Mouse (Mus musculus) limb, embryonic 14.5 days (tissue): ENCODE measurements around the gene Dapp1. TPM values are rescaled to one million over a fixed set of nuclear protein-coding genes. Genes with fewer than 3 reads are reported as not detected.

ENCODE experiments used
- ATAC-seq: fragments of 200-750 bp; cut with Nextera tagmentation; 2 replicates; pipeline ENCODE4 v1.8.0; 2017; ENCODE audit warnings: low read depth, moderate number of reproducible peaks, moderate TSS enrichment; ENCODE audit not compliant: low FRiP score
- DNase-seq: peaks from one replicate; pipeline ENCODE4 v3.0.0-alpha.2; 2015; ENCODE audit warnings: low spot score
- H3K27ac ChIP-seq: fragments of 300-500 bp; sonication (generic); replicated peaks from 2 replicates; pipeline ENCODE4 v1.5.1; 2014; ENCODE audit warnings: low read depth, mild to moderate bottlenecking, low read length, moderate library complexity, mixed read lengths
- H3K27me3 ChIP-seq: fragments of 300-500 bp; sonication (generic); 2 replicates; pipeline ENCODE4 v1.6.1; 2014; ENCODE audit warnings: low read length, mixed read lengths; ENCODE audit not compliant: control insufficient read depth, insufficient read depth
- H3K36me3 ChIP-seq: fragments of 300-500 bp; sonication (generic); 2 replicates; pipeline ENCODE4 v1.6.1; 2014; ENCODE audit warnings: mild to moderate bottlenecking, low read length, moderate library complexity, mixed read lengths; ENCODE audit not compliant: control insufficient read depth, insufficient read depth
- H3K4me1 ChIP-seq: fragments of 300-500 bp; sonication (generic); 2 replicates; pipeline ENCODE4 v1.6.1; 2014; ENCODE audit warnings: antibody characterized with exemption, low read length, mixed read lengths; ENCODE audit not compliant: control insufficient read depth, insufficient read depth
- H3K4me2 ChIP-seq: fragments of 300-500 bp; sonication (generic); replicated peaks from 2 replicates; pipeline ENCODE4 v1.6.1; 2014; ENCODE audit warnings: low read depth, mild to moderate bottlenecking, low read length, moderate library complexity; ENCODE audit not compliant: severe bottlenecking
- H3K4me3 ChIP-seq: fragments of 300-500 bp; sonication (generic); replicated peaks from 2 replicates; pipeline ENCODE4 v1.5.1; 2014; ENCODE audit warnings: low read length
- H3K9ac ChIP-seq: fragments of 300-500 bp; sonication (generic); 2 replicates; pipeline ENCODE4 v1.6.1; 2014; ENCODE audit warnings: mild to moderate bottlenecking, low read depth, low read length, moderate library complexity; ENCODE audit not compliant: severe bottlenecking
- H3K9me3 ChIP-seq: fragments of 300-500 bp; sonication (generic); 2 replicates; pipeline ENCODE4 v1.6.1; 2016; ENCODE audit warnings: low read length; ENCODE audit not compliant: control insufficient read depth
- POLR2A ChIP-seq: fragments of 200-500 bp; IDR thresholded peaks from 2 replicates; pipeline ENCODE4 v1.8.0; 2012; ENCODE audit warnings: inconsistent platforms, mild to moderate bottlenecking, moderate library complexity, borderline replicate concordance; ENCODE audit not compliant: insufficient read depth, insufficient read length; ENCODE audit errors: extremely low read depth
- WGBS: fragments of 180-500 bp; shearing (Covaris S2); extraction: QIAGEN DNeasy Blood & Tissue Kit; methylation state at CpG from one replicate; pipeline ENCODE4 v1.1.7; 2014; 5-methylcytosine and 5-hydroxymethylcytosine counted together
- polyA plus RNA-seq, 2 experiments: library from polyadenylated mRNA; depleted of rRNA in 1 of 2; stranded (reverse) in 1 of 2; unstranded in 1 of 2; fragments of >200 nt; fragmentation: Nextera tagmentation in 1 of 2; extraction: Ambion mirVana in 1 of 2; gene quantifications; 2 replicates each; pipeline versions ENCODE4 v1.2.1 to v1.2.3; 2012 to 2014

The Dapp1 gene
- polyA plus RNA-seq, 2 experiments, result 5.4 to 6.0 TPM

- Histone ChIP-seq H3K4me1 (no peaks in the 10 kb centered on the region), H3K9me3 (no peaks in the 10 kb centered on the region), H3K4me2 (no peak overlapping the region), H3K9ac (no peak overlapping the region), H3K27me3 (no peaks in the 10 kb centered on the region), H3K4me3 (no peak overlapping the region), H3K27ac (no peak overlapping the region), H3K36me3 (no peaks in the 10 kb centered on the region)
- WGBS, result 19% methylated on average over 11 of the region's 11 CpGs
- DNase-seq, result peak; percentile 84
- TF ChIP-seq POLR2A, result no peak
- peak; percentile 76; the same call in 1 of the 2 replicates for ATAC-seq
These were observed 9.8 kb upstream of the Dapp1 start for GRCm38 (mm10) chr3:137991183-137991582.

- Histone ChIP-seq H3K4me2 (no peak overlapping the region), H3K4me3 (no peak overlapping the region), H3K4me1 (no peaks in the 10 kb centered on the region), H3K9me3 (no peaks in the 10 kb centered on the region), H3K27me3 (no peaks in the 10 kb centered on the region), H3K9ac (no peak overlapping the region), H3K27ac (no peak overlapping the region), H3K36me3 (no peaks in the 10 kb centered on the region)
- DNase-seq (no peak), ATAC-seq (no peak)
- 93% methylated on average over 9 of the region's 9 CpGs for WGBS
- TF ChIP-seq POLR2A, result no peak
These were observed 8.1 kb upstream of the Dapp1 start for GRCm38 (mm10) chr3:137989405-137989804.

- Histone ChIP-seq H3K9me3 (no peaks in the 10 kb centered on the region), H3K4me1 (peaks cover 8% of the 10 kb centered on the region), H3K4me2 (peak overlapping the region; percentile 63), H3K36me3 (no peaks in the 10 kb centered on the region), H3K27ac (0 out of 2 replicates have a peak overlapping the region, but pooled peaks have one; percentile 26), H3K9ac (peak overlapping the region; percentile 62), H3K27me3 (no peaks in the 10 kb centered on the region), H3K4me3 (peak overlapping the region; percentile 44)
- DNase-seq (no peak), ATAC-seq (no peak; the same call in 1 of the 2 replicates)
- 32% methylated on average over 15 of the region's 15 CpGs for WGBS
- TF ChIP-seq POLR2A, result no peak
These were observed 637 bp downstream of the Dapp1 start for GRCm38 (mm10) chr3:137980435-137981381.

- DNase-seq, result no peak
These were observed 3.1 kb downstream of the Dapp1 start for GRCm38 (mm10) chr3:137978233-137978632.

GRCm38 (mm10) chr3:137977629-137978041, 3.7 kb downstream of the Dapp1 start:
- ATAC-seq (no peak), DNase-seq (no peak)
- peaks cover 8% of the 10 kb centered on the region for H3K4me1 ChIP-seq
- H3K27ac ChIP-seq, result no peak overlapping the region
- no peaks in the 10 kb centered on the region for H3K36me3 ChIP-seq
- no peaks in the 10 kb centered on the region for H3K9me3 ChIP-seq
- TF ChIP-seq POLR2A, result no peak
- H3K27me3 ChIP-seq, result no peaks in the 10 kb centered on the region
- 41% methylated on average over 6 of the region's 6 CpGs for WGBS
- no peak overlapping the region for H3K9ac ChIP-seq
- no peak overlapping the region for H3K4me2 ChIP-seq
- no peak overlapping the region for H3K4me3 ChIP-seq

More at GRCm38 (mm10) chr3:137978233-137978632, 3.1 kb downstream of the Dapp1 start:
- H3K27me3 ChIP-seq, result no peaks in the 10 kb centered on the region
- WGBS, result 76% methylated on average over 5 of the region's 5 CpGs
- no peak overlapping the region for H3K27ac ChIP-seq
- H3K36me3 ChIP-seq, result no peaks in the 10 kb centered on the region
- no peak for TF ChIP-seq POLR2A
- no peaks in the 10 kb centered on the region for H3K9me3 ChIP-seq
- peaks cover 8% of the 10 kb centered on the region for H3K4me1 ChIP-seq
- H3K9ac ChIP-seq, result no peak overlapping the region
- ATAC-seq, result no peak
- H3K4me3 ChIP-seq, result no peak overlapping the region
- no peak overlapping the region for H3K4me2 ChIP-seq
